Mouse (Mus musculus): ENCODE data around the gene Pip5k1c. TPM values are rescaled to one million over a fixed set of nuclear protein-coding genes. Genes with fewer than 3 reads are reported as not detected.
A peak's percentile ranks its signal among the peaks of the same experiment; 100 is the strongest.

Gene Pip5k1c
- polyA plus RNA-seq, 1 experiment = 38.6 TPM

DNA sequence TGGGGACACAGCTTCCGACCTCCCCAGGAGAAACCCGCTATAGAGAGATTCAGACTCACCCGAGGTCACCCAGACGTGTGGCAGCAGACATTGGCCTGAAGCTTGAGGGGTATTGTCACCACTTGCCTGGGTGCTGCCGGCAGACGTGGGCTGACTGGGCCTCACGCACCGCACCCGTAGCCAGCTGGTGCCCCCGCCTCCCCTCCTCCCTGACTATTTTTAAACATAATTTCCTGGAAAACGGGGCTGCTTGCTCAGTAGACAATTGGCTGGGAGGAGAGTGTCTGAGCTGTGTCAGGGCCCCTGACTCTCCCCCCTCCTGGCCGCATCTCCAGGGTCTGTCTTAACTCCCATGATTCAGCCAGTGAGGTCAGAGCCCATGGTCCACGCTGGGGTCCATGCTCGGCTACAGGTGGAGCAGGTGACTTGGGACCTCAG lies 10.0 kb downstream of the Pip5k1c start:
- no peak for DNase-seq (ENCODE audit: low spot score)

DNA sequence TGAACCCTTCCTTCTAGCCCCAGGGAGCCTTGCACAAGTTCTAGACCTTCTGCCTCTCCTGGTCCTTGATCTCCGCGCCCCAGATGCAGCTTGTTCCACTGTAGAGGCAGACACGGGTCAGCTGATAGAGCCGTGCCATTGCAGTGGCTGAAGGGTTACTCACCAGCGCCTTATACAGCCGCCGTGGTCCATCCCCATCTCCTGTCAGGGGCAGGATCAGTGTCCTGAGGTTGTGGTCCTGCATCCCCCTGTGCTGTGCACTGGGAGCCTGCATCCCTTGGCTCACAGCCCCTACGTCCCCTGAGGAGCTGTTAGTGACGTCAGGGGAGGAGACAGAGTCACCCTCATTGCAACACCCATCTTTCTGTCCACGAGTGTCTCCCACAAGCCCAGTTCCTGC lies 10.5 kb downstream of the Pip5k1c start:
- no peak for DNase-seq (ENCODE audit: low spot score)

DNA sequence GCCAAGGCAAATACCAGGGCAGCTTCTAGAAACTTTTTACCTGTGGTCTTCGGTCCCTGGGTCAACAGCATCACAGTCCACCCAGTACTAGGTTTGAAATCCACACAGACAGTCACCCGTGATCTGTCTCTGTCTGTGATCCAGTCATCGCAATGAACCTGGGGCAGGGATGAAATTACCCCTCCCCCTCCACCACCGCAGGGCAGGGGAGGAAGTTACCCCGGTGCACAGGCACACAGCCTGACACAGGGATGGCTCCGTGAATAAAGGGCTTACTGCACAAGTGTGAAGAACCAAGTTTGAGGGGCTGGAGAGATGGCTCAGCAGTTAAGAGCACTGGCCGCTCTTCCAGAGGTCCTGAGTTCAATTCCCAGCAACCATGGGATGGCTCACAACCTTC lies 11.0 kb downstream of the Pip5k1c start:
- DNase-seq (ENCODE audit: low spot score) = no peak

- DNase-seq (ENCODE audit: low spot score) = no peak
Measured at GRCm38 (mm10) chr10:81304597-81305238, 12.0 kb downstream of the Pip5k1c start.

DNA sequence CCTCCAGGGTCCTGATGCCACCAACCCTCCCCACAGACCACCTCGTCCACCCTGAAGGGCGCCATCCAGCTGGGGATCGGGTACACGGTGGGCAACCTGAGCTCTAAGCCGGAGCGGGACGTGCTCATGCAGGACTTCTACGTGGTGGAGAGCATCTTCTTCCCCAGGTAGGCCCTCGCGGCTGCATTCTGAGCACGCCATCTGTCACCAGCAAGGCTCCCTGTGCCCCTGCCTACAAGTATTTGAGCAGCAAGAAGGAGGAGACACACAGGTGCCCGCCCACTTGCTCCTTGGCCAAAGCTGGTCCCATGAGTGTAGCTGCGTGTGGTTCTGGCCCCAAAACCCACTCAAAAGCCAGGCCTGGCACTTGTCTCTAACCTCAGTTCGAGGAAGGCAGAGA lies 12.9 kb downstream of the Pip5k1c start:
- DNase-seq (ENCODE audit: low spot score) = no peak

DNA sequence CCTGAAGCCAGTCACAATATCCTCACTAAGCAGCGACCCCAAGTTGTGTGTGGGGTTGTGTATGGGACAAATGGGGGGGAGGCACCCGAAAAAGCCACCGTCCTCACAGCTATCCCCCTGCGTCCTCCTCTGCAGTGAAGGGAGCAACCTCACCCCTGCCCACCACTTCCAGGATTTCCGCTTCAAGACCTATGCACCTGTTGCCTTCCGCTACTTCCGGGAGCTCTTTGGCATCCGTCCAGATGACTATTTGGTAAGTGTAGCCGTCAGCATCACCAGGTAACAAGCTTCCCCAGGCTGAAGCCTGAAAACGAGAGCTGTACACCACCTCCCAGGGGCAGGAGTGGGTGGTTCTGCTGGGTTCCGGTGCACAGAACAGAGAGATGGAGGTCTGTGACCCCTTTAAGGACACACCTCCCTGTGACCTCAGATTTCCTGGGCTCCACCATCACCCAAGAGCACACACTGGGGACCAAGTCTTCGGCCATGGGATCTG lies 13.5 kb downstream of the Pip5k1c start:
- no peak for DNase-seq (ENCODE audit: low spot score)

GRCm38 (mm10) chr10:81306837-81307682 lies 14.3 kb downstream of the Pip5k1c start:
- no peak for DNase-seq (ENCODE audit: low spot score)

GRCm38 (mm10) chr10:81309571-81309970 lies 16.8 kb downstream of the Pip5k1c start:
- no peak for DNase-seq (ENCODE audit: low spot score)

DNA sequence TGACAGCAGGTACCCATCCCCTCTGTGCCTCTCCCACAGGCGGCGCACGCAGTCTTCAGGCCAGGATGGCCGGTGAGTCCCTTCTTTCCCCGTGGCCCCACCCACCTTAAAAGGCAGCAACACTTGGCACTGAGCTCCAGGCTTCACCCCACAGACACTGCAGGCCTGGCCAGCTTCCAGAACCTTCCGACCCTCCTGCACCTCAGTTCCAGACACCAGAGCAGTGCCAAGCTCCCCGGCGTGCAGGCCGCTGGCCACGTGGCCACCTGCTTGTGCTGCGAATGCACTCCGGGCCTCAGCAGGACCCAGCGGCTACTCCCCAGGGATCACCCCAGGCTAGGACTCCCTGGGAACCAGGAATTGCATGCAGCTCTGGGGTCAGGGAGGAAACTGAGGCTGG lies 20.8 kb downstream of the Pip5k1c start:
- no peak for DNase-seq (ENCODE audit: low spot score)

- DNase-seq (ENCODE audit: low spot score) = no peak
Measured at GRCm38 (mm10) chr10:81314201-81314600, 21.4 kb downstream of the Pip5k1c start.

GRCm38 (mm10) chr10:81315587-81315986 lies 22.8 kb downstream of the Pip5k1c start:
- no peak for DNase-seq (ENCODE audit: low spot score)

GRCm38 (mm10) chr10:81316338-81317060 lies 23.7 kb downstream of the Pip5k1c start:
- no peak for DNase-seq (ENCODE audit: low spot score)

DNA sequence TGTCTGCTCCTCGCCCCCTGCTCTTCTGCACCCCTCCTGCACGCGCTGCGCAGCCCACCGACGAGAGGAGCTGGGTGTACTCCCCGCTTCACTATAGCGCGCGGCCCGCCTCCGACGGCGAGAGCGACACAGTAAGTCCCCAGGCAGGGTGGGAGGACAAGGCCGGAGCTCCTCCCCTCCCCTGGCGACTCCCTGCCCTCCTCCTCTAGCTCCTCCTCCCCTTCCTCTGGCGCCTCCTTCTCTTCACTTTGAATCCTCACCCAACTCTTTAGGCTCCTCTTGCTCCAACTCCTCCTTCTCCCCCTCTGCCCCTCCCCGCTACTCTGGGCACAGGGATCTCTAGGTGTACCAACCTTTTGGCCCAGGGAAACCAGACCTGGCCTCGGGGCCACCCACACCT lies 24.5 kb downstream of the Pip5k1c start:
- no peak for DNase-seq (ENCODE audit: low spot score)

DNA sequence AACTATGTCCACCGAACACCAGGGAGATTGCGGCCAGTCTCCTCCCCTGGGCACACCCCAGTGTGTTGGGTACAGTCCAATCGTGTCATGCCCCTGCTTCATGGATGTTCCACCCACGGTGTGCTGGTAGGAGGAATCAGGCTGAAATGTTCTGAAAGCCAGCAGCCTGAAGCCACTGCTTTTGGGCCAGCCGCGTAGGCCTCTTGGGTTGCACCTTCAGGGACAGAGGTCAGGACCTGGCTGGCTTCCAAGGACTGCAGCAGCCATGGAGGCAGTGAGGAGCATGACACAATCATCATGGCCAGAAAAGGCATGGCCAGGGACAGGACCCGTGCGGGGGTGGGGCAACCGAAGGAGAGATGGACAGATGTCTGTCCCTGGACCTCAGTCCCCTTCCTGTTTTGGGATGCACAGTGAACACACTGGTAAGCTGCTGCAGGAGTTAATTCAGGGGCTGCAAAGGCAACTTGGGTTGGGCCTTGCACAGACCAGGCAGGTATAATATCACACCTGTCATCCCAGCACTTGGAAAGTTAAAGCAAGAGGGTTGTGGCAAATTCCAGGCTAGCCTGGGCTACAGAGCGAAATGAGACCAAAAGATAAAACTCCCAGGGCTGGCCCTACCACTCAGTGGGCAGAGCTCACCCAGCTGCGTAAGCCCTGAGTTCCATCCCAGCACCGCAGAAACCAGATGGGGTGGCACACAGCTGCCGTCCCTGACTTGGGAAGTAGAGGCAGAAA lies 26.0 kb downstream of the Pip5k1c start:
- no peak for DNase-seq (ENCODE audit: low spot score)

DNA sequence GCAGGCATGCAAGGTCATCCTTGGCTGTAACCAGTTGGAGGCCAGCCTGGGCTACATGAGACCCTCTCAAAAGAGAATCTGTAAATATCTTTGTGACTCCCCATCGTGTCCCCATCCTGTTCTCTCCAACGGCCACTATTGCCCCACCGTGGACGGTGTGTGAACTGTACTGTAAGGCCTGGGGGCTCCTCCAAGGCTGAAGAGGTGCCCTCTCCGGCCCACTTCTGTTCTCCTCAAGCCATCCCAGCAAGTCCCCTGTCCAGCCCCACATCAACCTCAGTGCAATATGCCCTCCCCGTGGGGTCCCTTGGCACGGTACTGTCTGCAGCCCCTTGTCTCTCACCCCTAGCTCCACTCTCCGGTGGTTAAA lies 26.6 kb downstream of the Pip5k1c start:
- no peak for DNase-seq (ENCODE audit: low spot score)

GRCm38 (mm10) chr10:81319741-81320549 lies 27.2 kb downstream of the Pip5k1c start:
- no peak for DNase-seq (ENCODE audit: low spot score)

GRCm38 (mm10) chr10:81320550-81321347 lies 28.0 kb downstream of the Pip5k1c start, which contains the start of gene Cactin:
Cactin (plus strand) TSS chr10:81321103.
- peak; percentile 89 for DNase-seq (ENCODE audit: low spot score)

GRCm38 (mm10) chr10:81321436-81321835 lies 28.7 kb downstream of the Pip5k1c start:
- DNase-seq (ENCODE audit: low spot score) = no peak

- no peak for DNase-seq (ENCODE audit: low spot score)
Measured at GRCm38 (mm10) chr10:81322444-81322843, 29.7 kb downstream of the Pip5k1c start.
